Mouse (Mus musculus): ENCODE measurements around the gene Endou. TPM values are rescaled to one million over a fixed set of nuclear protein-coding genes. Genes with fewer than 3 reads are reported as not detected.
A peak's percentile ranks its signal among the peaks of the same experiment; 100 is the strongest.

The Endou gene
- polyA plus RNA-seq, 1 experiment = 4.0 TPM

DNA sequence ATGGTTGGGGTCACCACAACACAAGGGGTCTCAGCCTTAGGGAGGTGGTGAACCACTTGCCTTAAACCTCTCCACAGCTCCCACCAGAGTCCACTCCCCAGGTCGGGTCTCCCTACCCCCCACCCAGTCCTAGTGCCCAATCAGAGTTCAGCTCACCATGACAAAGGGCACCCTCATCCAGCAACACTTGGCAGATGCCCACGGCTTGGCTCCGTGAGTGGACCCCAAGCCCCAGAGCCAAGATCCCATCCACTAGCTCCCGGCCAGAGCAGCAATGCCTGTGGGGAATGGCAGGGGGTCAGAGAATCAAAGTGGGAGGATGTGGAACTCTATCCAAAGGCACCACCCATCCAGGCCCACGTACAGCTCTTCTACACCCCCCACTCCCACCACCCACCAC, 29.8 kb upstream of the Endou start:
- no peak for TF ChIP-seq CTCF (IDR thresholded peaks at IDR 0.05; ENCODE audit: extremely low read depth, insufficient read depth, low read length)
- TF ChIP-seq POLR2A (IDR thresholded peaks at IDR 0.05; ENCODE audit: extremely low read depth, insufficient read depth, low read length) = no peak
- no peaks in the 10 kb centered on the region; the same call in 1 of the 2 replicates for H3K4me1 ChIP-seq (ENCODE audit: control insufficient read depth, insufficient read depth, low read length)
- H3K4me3 ChIP-seq (ENCODE audit: insufficient read depth, low read length) = no peak overlapping the region
- no peak overlapping the region for H3K27ac ChIP-seq (ENCODE audit: insufficient read depth, low read length)

DNA sequence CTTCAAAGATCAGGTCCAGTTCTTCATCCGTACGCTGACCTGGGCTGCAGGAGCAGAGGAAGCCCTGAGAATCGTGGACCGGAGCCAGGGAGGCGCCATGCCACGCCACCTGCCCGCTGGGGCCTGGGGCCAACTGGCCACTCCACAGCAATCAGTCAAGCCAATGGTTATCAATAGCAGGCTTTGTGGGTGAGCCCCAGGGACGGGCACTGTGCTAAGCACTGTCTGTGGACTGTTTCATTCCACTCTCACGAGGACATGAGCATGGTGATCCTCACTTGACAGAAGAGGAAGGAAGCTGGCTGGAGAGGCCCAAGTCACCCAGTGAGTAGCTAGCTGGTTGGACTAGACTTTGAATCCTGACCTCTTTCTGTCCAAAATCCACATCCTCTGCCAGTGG, 28.9 kb upstream of the Endou start:
- Histone ChIP-seq H3K4me1 (ENCODE audit: control insufficient read depth, insufficient read depth, low read length) (no peaks in the 10 kb centered on the region; the same call in 1 of the 2 replicates), H3K27ac (ENCODE audit: insufficient read depth, low read length) (peak overlapping the region; percentile 62; the same call in 1 of the 2 replicates), H3K4me3 (ENCODE audit: insufficient read depth, low read length) (no peak overlapping the region)
- TF ChIP-seq POLR2A (IDR thresholded peaks at IDR 0.05; ENCODE audit: extremely low read depth, insufficient read depth, low read length) = no peak
- TF ChIP-seq CTCF (IDR thresholded peaks at IDR 0.05; ENCODE audit: extremely low read depth, insufficient read depth, low read length) = no peak

DNA sequence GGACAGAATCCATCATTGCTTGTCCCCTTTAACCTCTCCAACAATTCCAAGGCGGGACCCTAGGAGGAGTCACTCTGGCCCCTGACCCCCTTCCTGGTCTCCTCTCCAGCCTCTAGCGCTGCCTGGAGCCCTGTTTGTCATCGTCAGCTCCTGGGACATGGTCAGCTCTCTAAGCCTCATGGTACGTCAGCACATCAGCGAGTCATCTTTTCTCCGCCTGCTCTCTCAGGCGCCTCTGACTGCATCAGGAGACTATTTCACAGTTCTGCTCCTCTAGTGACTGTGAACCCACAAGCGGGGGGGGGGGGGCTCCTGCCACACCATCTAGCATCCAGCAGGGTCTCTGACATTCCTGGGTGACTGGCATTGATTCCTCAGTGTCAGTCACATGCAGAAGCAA, 24.2 kb upstream of the Endou start:
- Histone ChIP-seq H3K27ac (ENCODE audit: insufficient read depth, low read length) (no peak overlapping the region), H3K4me3 (ENCODE audit: insufficient read depth, low read length) (no peak overlapping the region), H3K4me1 (ENCODE audit: control insufficient read depth, insufficient read depth, low read length) (no peaks in the 10 kb centered on the region; the same call in 1 of the 2 replicates)
- TF ChIP-seq CTCF (IDR thresholded peaks at IDR 0.05; ENCODE audit: extremely low read depth, insufficient read depth, low read length) (no peak), POLR2A (IDR thresholded peaks at IDR 0.05; ENCODE audit: extremely low read depth, insufficient read depth, low read length) (no peak)

DNA sequence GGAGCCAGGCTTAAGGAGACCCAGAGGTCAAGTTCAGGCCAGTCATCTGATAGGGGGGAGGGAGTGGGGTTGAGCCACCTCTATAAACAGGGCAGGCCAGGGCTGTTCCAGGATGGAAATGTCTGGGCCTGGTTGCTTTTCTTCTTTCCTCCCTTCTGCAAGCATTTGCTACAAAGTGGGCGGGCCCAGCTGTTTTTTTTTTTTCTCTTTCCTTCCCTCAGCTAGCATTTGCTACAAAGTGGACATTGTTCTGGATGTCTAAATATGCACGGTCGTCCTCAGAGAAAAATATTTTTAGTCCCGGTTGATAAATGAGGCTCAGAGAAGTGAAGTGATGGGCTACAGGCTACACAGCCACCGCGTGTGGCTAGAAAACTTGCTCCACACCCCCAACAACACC, 23.3 kb upstream of the Endou start:
- Histone ChIP-seq H3K4me1 (ENCODE audit: control insufficient read depth, insufficient read depth, low read length) (no peaks in the 10 kb centered on the region), H3K4me3 (ENCODE audit: insufficient read depth, low read length) (no peak overlapping the region), H3K27ac (ENCODE audit: insufficient read depth, low read length) (no peak overlapping the region)
- TF ChIP-seq POLR2A (IDR thresholded peaks at IDR 0.05; ENCODE audit: extremely low read depth, insufficient read depth, low read length) = no peak
- TF ChIP-seq CTCF (IDR thresholded peaks at IDR 0.05; ENCODE audit: extremely low read depth, insufficient read depth, low read length) = no peak

DNA sequence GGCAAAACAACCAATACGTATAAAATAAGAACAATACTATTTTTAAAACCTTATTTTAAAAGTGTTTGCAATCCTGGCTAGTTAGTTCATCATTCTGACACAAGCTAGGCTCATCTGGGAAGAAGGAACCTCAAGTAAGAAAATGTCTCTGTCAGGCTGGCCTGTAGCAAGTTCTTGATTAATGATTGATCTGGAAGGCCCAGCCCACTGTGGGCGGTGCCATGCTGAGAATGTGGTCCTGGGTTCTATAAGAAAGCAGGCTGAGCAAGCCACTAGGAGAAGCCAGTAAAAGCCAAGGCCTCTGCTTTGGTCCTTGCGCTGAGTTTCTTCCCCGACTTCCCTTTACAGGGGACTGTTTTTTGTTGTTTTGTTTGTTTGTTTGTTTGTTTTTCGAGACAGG, 21.4 kb upstream of the Endou start:
- no peak overlapping the region for H3K4me3 ChIP-seq (ENCODE audit: insufficient read depth, low read length)
- TF ChIP-seq CTCF (IDR thresholded peaks at IDR 0.05; ENCODE audit: extremely low read depth, insufficient read depth, low read length) (no peak), POLR2A (IDR thresholded peaks at IDR 0.05; ENCODE audit: extremely low read depth, insufficient read depth, low read length) (no peak)
- no peaks in the 10 kb centered on the region for H3K4me1 ChIP-seq (ENCODE audit: control insufficient read depth, insufficient read depth, low read length)
- no peak overlapping the region for H3K27ac ChIP-seq (ENCODE audit: insufficient read depth, low read length)

DNA sequence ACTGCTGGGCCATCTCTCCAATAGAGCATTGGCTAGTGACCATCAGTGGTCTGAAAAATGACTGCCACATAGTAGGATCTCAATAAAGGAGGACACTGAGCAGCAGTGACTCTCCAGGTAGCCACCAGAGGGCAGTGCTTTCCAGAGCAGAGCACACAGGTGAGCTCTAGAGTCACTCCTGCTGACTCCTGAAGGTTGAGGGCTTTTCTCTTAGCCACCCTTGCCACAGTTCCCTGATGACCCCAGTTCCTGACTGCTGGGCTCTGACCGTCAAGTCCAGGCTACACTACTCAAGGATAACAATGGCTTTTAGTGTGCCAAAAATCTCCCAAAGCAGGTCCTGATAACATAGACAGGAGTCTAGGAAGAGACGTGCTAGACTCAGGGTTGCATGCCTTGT, 20.5 kb upstream of the Endou start:
- Histone ChIP-seq H3K4me3 (ENCODE audit: insufficient read depth, low read length) (no peak overlapping the region), H3K4me1 (ENCODE audit: control insufficient read depth, insufficient read depth, low read length) (no peaks in the 10 kb centered on the region), H3K27ac (ENCODE audit: insufficient read depth, low read length) (no peak overlapping the region)
- TF ChIP-seq CTCF (IDR thresholded peaks at IDR 0.05; ENCODE audit: extremely low read depth, insufficient read depth, low read length) (no peak), POLR2A (IDR thresholded peaks at IDR 0.05; ENCODE audit: extremely low read depth, insufficient read depth, low read length) (no peak)

DNA sequence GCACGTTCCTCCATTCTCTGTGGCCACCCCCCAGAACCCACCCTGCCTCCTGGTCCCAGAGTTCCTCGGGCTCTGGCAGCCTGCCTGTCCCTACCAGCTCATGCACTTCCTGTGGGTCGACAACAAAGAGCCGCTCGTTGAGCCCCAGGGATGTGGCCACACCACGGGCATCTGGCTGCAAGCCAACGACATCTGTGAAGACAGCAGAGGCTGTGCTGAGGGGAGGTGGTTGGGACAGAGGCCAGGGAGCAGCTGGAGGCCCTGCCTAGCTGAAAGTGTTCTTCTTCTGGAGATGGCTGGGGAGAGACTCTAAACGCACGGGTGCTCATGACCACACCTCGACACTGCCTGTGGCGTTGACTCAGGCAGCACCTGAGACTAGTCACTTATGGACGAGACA, 19.6 kb upstream of the Endou start:
- H3K27ac ChIP-seq (ENCODE audit: insufficient read depth, low read length) = 0 out of 2 replicates have a peak overlapping the region, but pooled peaks have one; percentile 12
- TF ChIP-seq CTCF (IDR thresholded peaks at IDR 0.05; ENCODE audit: extremely low read depth, insufficient read depth, low read length) = no peak
- TF ChIP-seq POLR2A (IDR thresholded peaks at IDR 0.05; ENCODE audit: extremely low read depth, insufficient read depth, low read length) = no peak
- no peaks in the 10 kb centered on the region for H3K4me1 ChIP-seq (ENCODE audit: control insufficient read depth, insufficient read depth, low read length)
- H3K4me3 ChIP-seq (ENCODE audit: insufficient read depth, low read length) = no peak overlapping the region

DNA sequence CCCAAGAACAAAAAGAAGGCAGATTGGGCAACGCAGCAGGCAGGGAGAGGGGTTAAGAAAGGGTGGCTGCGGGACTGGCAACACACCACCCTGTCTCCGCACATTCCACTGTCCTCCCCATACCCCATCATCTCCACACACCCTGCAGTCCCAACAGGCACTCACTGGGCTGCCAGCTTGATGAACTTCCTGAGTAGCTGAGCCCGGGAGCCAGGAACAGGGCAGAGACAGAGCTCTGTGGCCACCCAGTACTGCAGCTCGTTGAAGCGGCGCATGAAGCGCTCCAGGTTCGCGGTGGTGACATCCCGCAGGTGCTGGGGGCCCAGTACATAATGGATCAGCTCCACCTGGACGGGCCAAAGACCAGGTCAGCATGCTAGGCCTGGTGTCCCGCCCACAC, 18.7 kb upstream of the Endou start:
- H3K27ac ChIP-seq (ENCODE audit: insufficient read depth, low read length) = peak overlapping the region; percentile 12
- TF ChIP-seq CTCF (IDR thresholded peaks at IDR 0.05; ENCODE audit: extremely low read depth, insufficient read depth, low read length) (no peak), POLR2A (IDR thresholded peaks at IDR 0.05; ENCODE audit: extremely low read depth, insufficient read depth, low read length) (no peak)
- H3K4me3 ChIP-seq (ENCODE audit: insufficient read depth, low read length) = no peak overlapping the region
- no peaks in the 10 kb centered on the region for H3K4me1 ChIP-seq (ENCODE audit: control insufficient read depth, insufficient read depth, low read length)

DNA sequence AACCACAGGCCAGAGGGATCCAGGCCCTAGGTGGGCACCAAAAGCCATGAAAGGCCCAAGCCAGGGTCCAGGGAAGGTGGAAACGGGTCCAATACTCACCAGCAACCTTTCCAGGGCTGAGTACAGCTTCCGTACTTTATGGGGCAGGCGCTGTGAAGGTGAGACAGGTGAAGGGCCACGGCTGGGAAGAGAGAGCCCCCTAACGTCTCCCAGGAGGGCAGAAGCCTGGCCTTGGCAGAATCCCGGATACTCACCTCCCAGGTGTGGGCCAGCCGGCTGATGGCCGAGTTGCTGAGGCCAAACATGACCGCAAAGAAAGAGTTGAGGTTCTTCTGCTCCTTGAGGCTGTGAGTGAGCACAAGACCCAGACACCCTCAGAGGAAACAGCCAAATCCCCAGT, 18.3 kb upstream of the Endou start:
- no peak for TF ChIP-seq CTCF (IDR thresholded peaks at IDR 0.05; ENCODE audit: extremely low read depth, insufficient read depth, low read length)
- no peak for TF ChIP-seq POLR2A (IDR thresholded peaks at IDR 0.05; ENCODE audit: extremely low read depth, insufficient read depth, low read length)
- Histone ChIP-seq H3K4me1 (ENCODE audit: control insufficient read depth, insufficient read depth, low read length) (no peaks in the 10 kb centered on the region), H3K4me3 (ENCODE audit: insufficient read depth, low read length) (no peak overlapping the region), H3K27ac (ENCODE audit: insufficient read depth, low read length) (no peak overlapping the region)

DNA sequence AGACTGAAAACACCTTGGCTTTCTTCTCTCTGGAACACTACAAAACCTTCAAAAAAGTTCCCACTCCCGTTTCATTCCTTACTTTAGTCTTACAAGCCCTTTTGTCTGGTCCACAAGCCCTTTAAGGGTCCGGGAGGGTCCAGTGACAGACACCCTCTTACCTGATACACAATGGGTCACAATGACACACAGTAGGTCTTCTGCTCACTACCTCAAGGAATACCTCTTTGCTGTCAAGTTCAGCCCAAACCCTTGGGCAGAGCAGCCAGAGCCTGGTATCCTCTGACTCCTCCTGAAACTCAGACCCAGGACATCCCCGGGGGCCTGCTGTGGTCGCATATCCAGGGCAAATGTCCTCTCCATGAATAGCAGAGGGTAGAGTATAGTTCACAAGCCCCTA, 17.8 kb upstream of the Endou start:
- no peak for TF ChIP-seq POLR2A (IDR thresholded peaks at IDR 0.05; ENCODE audit: extremely low read depth, insufficient read depth, low read length)
- TF ChIP-seq CTCF (IDR thresholded peaks at IDR 0.05; ENCODE audit: extremely low read depth, insufficient read depth, low read length) = no peak
- no peak overlapping the region for H3K4me3 ChIP-seq (ENCODE audit: insufficient read depth, low read length)
- H3K27ac ChIP-seq (ENCODE audit: insufficient read depth, low read length) = no peak overlapping the region
- H3K4me1 ChIP-seq (ENCODE audit: control insufficient read depth, insufficient read depth, low read length) = no peaks in the 10 kb centered on the region
